Mouse (Mus musculus): ENCODE results near the gene Nfia. TPM values are rescaled to one million over a fixed set of nuclear protein-coding genes. Genes with fewer than 3 reads are reported as not detected.

The Nfia gene
- polyA plus RNA-seq, 1 experiment from 2014 or later: 28.6 TPM

- ATAC-seq (ENCODE audit: low FRiP score, low read depth): no peak
Observed at GRCm38 (mm10) chr4:97953886-97954285, 181.4 kb downstream of the Nfia start.

GRCm38 (mm10) chr4:97958121-97958520 is 185.6 kb downstream of the Nfia start:
- no peaks in the 10 kb centered on the region for H3K9me3 ChIP-seq
- no peak overlapping the region for H3K9ac ChIP-seq (replicated peaks)
- WGBS: 89% methylated on average over 5 of the region's 5 CpGs
- H3K4me3 ChIP-seq: no peak overlapping the region
- H3K36me3 ChIP-seq: no peaks in the 10 kb centered on the region
- no peak for ATAC-seq (ENCODE audit: low FRiP score, low read depth)
- H3K27ac ChIP-seq (replicated peaks): no peak overlapping the region
- H3K4me1 ChIP-seq: peaks cover 4% of the 10 kb centered on the region; the same call in 1 of the 2 replicates
- no peaks in the 10 kb centered on the region for H3K27me3 ChIP-seq
- no peak overlapping the region for H3K4me2 ChIP-seq (replicated peaks)

More at GRCm38 (mm10) chr4:97953886-97954285, 181.4 kb downstream of the Nfia start:
- WGBS: 58% methylated on average over 11 of the region's 11 CpGs
- H3K27me3 ChIP-seq: no peaks in the 10 kb centered on the region
- H3K4me3 ChIP-seq: no peak overlapping the region
- H3K9me3 ChIP-seq: no peaks in the 10 kb centered on the region
- no peak overlapping the region for H3K4me2 ChIP-seq (replicated peaks)
- H3K36me3 ChIP-seq: no peaks in the 10 kb centered on the region
- H3K27ac ChIP-seq (replicated peaks): 0 out of 2 replicates have a peak overlapping the region, but pooled peaks have one; percentile 5
- H3K9ac ChIP-seq (replicated peaks): no peak overlapping the region
- peaks cover 17% of the 10 kb centered on the region; the same call in 1 of the 2 replicates for H3K4me1 ChIP-seq

GRCm38 (mm10) chr4:97962856-97963255 is 190.3 kb downstream of the Nfia start:
- no peaks in the 10 kb centered on the region for H3K9me3 ChIP-seq
- 80% methylated on average over 7 of the region's 7 CpGs for WGBS
- no peaks in the 10 kb centered on the region for H3K36me3 ChIP-seq
- H3K4me2 ChIP-seq (replicated peaks): no peak overlapping the region
- H3K4me1 ChIP-seq: no peaks in the 10 kb centered on the region
- ATAC-seq (ENCODE audit: low FRiP score, low read depth): no peak
- H3K27ac ChIP-seq (replicated peaks): no peak overlapping the region
- H3K27me3 ChIP-seq: no peaks in the 10 kb centered on the region
- H3K4me3 ChIP-seq: no peak overlapping the region
- no peak overlapping the region for H3K9ac ChIP-seq (replicated peaks)

GRCm38 (mm10) chr4:97963951-97964350 is 191.4 kb downstream of the Nfia start:
- Histone ChIP-seq H3K9me3 (no peaks in the 10 kb centered on the region), H3K4me3 (no peak overlapping the region), H3K9ac (replicated peaks) (no peak overlapping the region), H3K36me3 (no peaks in the 10 kb centered on the region), H3K27ac (replicated peaks) (no peak overlapping the region), H3K27me3 (no peaks in the 10 kb centered on the region), H3K4me2 (replicated peaks) (no peak overlapping the region), H3K4me1 (no peaks in the 10 kb centered on the region)
- no peak for ATAC-seq (ENCODE audit: low FRiP score, low read depth)
- WGBS: 59% methylated on average over 1 of the region's 1 CpGs

- Histone ChIP-seq H3K9ac (replicated peaks) (no peak overlapping the region), H3K4me3 (no peak overlapping the region), H3K9me3 (no peaks in the 10 kb centered on the region), H3K27ac (replicated peaks) (no peak overlapping the region), H3K27me3 (no peaks in the 10 kb centered on the region), H3K36me3 (no peaks in the 10 kb centered on the region), H3K4me1 (no peaks in the 10 kb centered on the region), H3K4me2 (replicated peaks) (no peak overlapping the region)
- ATAC-seq (ENCODE audit: low FRiP score, low read depth): no peak
- 95% methylated on average over 7 of the region's 7 CpGs for WGBS
Observed at GRCm38 (mm10) chr4:97968786-97969348, 196.3 kb downstream of the Nfia start.

- Histone ChIP-seq H3K9me3 (no peaks in the 10 kb centered on the region), H3K27ac (replicated peaks) (no peak overlapping the region), H3K4me3 (no peak overlapping the region), H3K27me3 (no peaks in the 10 kb centered on the region), H3K9ac (replicated peaks) (no peak overlapping the region), H3K4me2 (replicated peaks) (no peak overlapping the region), H3K36me3 (no peaks in the 10 kb centered on the region), H3K4me1 (no peaks in the 10 kb centered on the region)
- ATAC-seq (ENCODE audit: low FRiP score, low read depth): no peak
- 96% methylated on average over 2 of the region's 2 CpGs for WGBS
Observed at GRCm38 (mm10) chr4:97973064-97973463, 200.5 kb downstream of the Nfia start.

- H3K36me3 ChIP-seq: no peaks in the 10 kb centered on the region
- no peaks in the 10 kb centered on the region for H3K9me3 ChIP-seq
- H3K27me3 ChIP-seq: no peaks in the 10 kb centered on the region
- no peak overlapping the region for H3K4me3 ChIP-seq
- no peaks in the 10 kb centered on the region for H3K4me1 ChIP-seq
- no peak for ATAC-seq (ENCODE audit: low FRiP score, low read depth)
- no peak overlapping the region for H3K4me2 ChIP-seq (replicated peaks)
- no peak overlapping the region for H3K27ac ChIP-seq (replicated peaks)
- no peak overlapping the region for H3K9ac ChIP-seq (replicated peaks)
- WGBS: 89% methylated on average over 6 of the region's 6 CpGs
Observed at GRCm38 (mm10) chr4:97974037-97974436, 201.5 kb downstream of the Nfia start.

- no peak for ATAC-seq (ENCODE audit: low FRiP score, low read depth)
Observed at GRCm38 (mm10) chr4:97976891-97977290, 204.4 kb downstream of the Nfia start.

GRCm38 (mm10) chr4:97984361-97984760 is 211.8 kb downstream of the Nfia start:
- ATAC-seq (ENCODE audit: low FRiP score, low read depth): no peak
- no peak overlapping the region for H3K9ac ChIP-seq (replicated peaks)
- no peak overlapping the region for H3K4me2 ChIP-seq (replicated peaks)
- WGBS: 89% methylated on average over 2 of the region's 2 CpGs
- no peak overlapping the region for H3K27ac ChIP-seq (replicated peaks)
- no peaks in the 10 kb centered on the region for H3K9me3 ChIP-seq
- peaks cover 11% of the 10 kb centered on the region for H3K27me3 ChIP-seq
- no peak overlapping the region for H3K4me3 ChIP-seq
- H3K4me1 ChIP-seq: peaks cover 10% of the 10 kb centered on the region; the same call in 1 of the 2 replicates
- H3K36me3 ChIP-seq: no peaks in the 10 kb centered on the region

More at GRCm38 (mm10) chr4:97976891-97977290, 204.4 kb downstream of the Nfia start:
- Histone ChIP-seq H3K4me2 (replicated peaks) (no peak overlapping the region), H3K27ac (replicated peaks) (no peak overlapping the region), H3K4me1 (no peaks in the 10 kb centered on the region), H3K9ac (replicated peaks) (no peak overlapping the region), H3K9me3 (no peaks in the 10 kb centered on the region), H3K36me3 (no peaks in the 10 kb centered on the region), H3K4me3 (no peak overlapping the region), H3K27me3 (no peaks in the 10 kb centered on the region)
- WGBS: 69% methylated on average over 5 of the region's 5 CpGs

GRCm38 (mm10) chr4:97986056-97986734 is 213.7 kb downstream of the Nfia start:
- Histone ChIP-seq H3K9me3 (no peaks in the 10 kb centered on the region), H3K9ac (replicated peaks) (no peak overlapping the region), H3K27ac (replicated peaks) (no peak overlapping the region), H3K4me2 (replicated peaks) (no peak overlapping the region), H3K4me3 (no peak overlapping the region), H3K4me1 (peaks cover 10% of the 10 kb centered on the region; the same call in 1 of the 2 replicates), H3K27me3 (peaks cover 20% of the 10 kb centered on the region), H3K36me3 (no peaks in the 10 kb centered on the region)
- WGBS: 92% methylated on average over 1 of the region's 1 CpGs
- ATAC-seq (ENCODE audit: low FRiP score, low read depth): no peak

- peaks cover 20% of the 10 kb centered on the region for H3K27me3 ChIP-seq
- H3K4me1 ChIP-seq: peaks cover 10% of the 10 kb centered on the region; the same call in 1 of the 2 replicates
- no peak for ATAC-seq (ENCODE audit: low FRiP score, low read depth)
- no peak overlapping the region for H3K4me3 ChIP-seq
- no peak overlapping the region for H3K9ac ChIP-seq (replicated peaks)
- H3K4me2 ChIP-seq (replicated peaks): no peak overlapping the region
- 81% methylated on average over 4 of the region's 4 CpGs for WGBS
- H3K9me3 ChIP-seq: no peaks in the 10 kb centered on the region
- H3K27ac ChIP-seq (replicated peaks): no peak overlapping the region
- H3K36me3 ChIP-seq: no peaks in the 10 kb centered on the region
Observed at GRCm38 (mm10) chr4:97986735-97987075, 214.2 kb downstream of the Nfia start.

GRCm38 (mm10) chr4:97988703-97989102 is 216.2 kb downstream of the Nfia start:
- no peak overlapping the region for H3K4me2 ChIP-seq (replicated peaks)
- H3K4me1 ChIP-seq: peaks cover 13% of the 10 kb centered on the region; the same call in 1 of the 2 replicates
- H3K9me3 ChIP-seq: no peaks in the 10 kb centered on the region
- H3K27me3 ChIP-seq: peaks cover 20% of the 10 kb centered on the region
- no peak overlapping the region for H3K4me3 ChIP-seq
- H3K36me3 ChIP-seq: no peaks in the 10 kb centered on the region
- H3K9ac ChIP-seq (replicated peaks): no peak overlapping the region
- no peak overlapping the region for H3K27ac ChIP-seq (replicated peaks)
- WGBS: 20% methylated on average over 5 of the region's 5 CpGs
- ATAC-seq (ENCODE audit: low FRiP score, low read depth): no peak
